Mouse (Mus musculus) duodenum, adult 2 months (tissue): ENCODE results near the gene Rnf38. TPM values are rescaled to one million over a fixed set of nuclear protein-coding genes. Genes with fewer than 3 reads are reported as not detected.

ENCODE experiments used
- polyA plus RNA-seq: library from polyadenylated mRNA; depleted of rRNA; stranded (reverse); fragments of >200 nt; gene quantifications from 2 replicates; pipeline ENCODE4 v1.2.3, GENCODE M21; 2012; ENCODE audit warnings: low replicate concordance; rRNA removed

Rnf38 gene
- polyA plus RNA-seq, result 28.3 and 45.2 TPM in 2 replicates

GRCm38 (mm10) chr4:44233713-44234003 lies at the start of gene Rnf38:
Gene Rnf38 (minus strand): TSS chr4:44233789.

GRCm38 (mm10) chr4:44083945-44084344 lies 149.6 kb downstream of the Rnf38 start, which contains the start of gene Gne:
Gene Gne (minus strand): TSS chr4:44084177.

Other genes starting within 250 kb of the Rnf38 start
- gene Clta, start 229.3 kb downstream of the Rnf38 start, polyA plus RNA-seq, result 140 and 283 TPM in 2 replicates
- gene Gne, start 149.6 kb downstream of the Rnf38 start, polyA plus RNA-seq, result 30.9 and 44.5 TPM in 2 replicates
- 1.3 and 1.8 TPM in 2 replicates for gene Melk, start 67.1 kb upstream of the Rnf38 start, polyA plus RNA-seq